Mouse (Mus musculus) kidney, adult 2 months (tissue): Measurements from ENCODE around the gene Dlgap4. TPM values are rescaled to one million over a fixed set of nuclear protein-coding genes. Genes with fewer than 3 reads are reported as not detected.

Source experiments
- DNase-seq: peaks from one replicate; pipeline ENCODE4 v3.0.0; 2021
- H3K27ac ChIP-seq: fragments of 200-500 bp; 2 replicates; pipeline ENCODE4 v1.5.1; 2012; ENCODE audit warnings: low read depth, low read length, control low read depth, inconsistent platforms; ENCODE audit not compliant: insufficient read depth
- H3K27me3 ChIP-seq: fragments of 200-500 bp; replicated peaks from 2 replicates; pipeline ENCODE4 v1.6.1; 2012; ENCODE audit warnings: mild to moderate bottlenecking, moderate library complexity, low read length, inconsistent platforms; ENCODE audit not compliant: control insufficient read depth, insufficient read depth
- H3K36me3 ChIP-seq: fragments of 200-500 bp; 2 replicates; pipeline ENCODE4 v1.6.1; 2012; ENCODE audit warnings: mild to moderate bottlenecking, moderate library complexity, low read length, inconsistent platforms; ENCODE audit not compliant: control insufficient read depth, insufficient read depth
- H3K4me1 ChIP-seq: fragments of 200-500 bp; 2 replicates; pipeline ENCODE4 v1.6.1; 2011; ENCODE audit warnings: low read length; ENCODE audit not compliant: control insufficient read depth, insufficient read depth
- H3K4me3 ChIP-seq: fragments of 200-500 bp; 2 replicates; pipeline ENCODE4 v1.5.1; 2011; ENCODE audit warnings: mild to moderate bottlenecking, low read depth, low read length, control low read depth; ENCODE audit not compliant: insufficient read depth
- CTCF ChIP-seq: fragments of 200-500 bp; conservative IDR thresholded peaks from 2 replicates; pipeline ENCODE4 v1.5.1; 2011; ENCODE audit warnings: low read depth, mild to moderate bottlenecking, control low read depth, low read length, moderate library complexity, mixed read lengths; ENCODE audit not compliant: insufficient read depth, insufficient read length
- POLR2A ChIP-seq: fragments of 200-500 bp; IDR thresholded peaks from one replicate; pipeline ENCODE4 v1.6.1; 2011; ENCODE audit warnings: low read depth, low read length, control low read depth
- WGBS: fragments of 180-500 bp; shearing (Covaris S2); methylation state at CpG from one replicate; pipeline ENCODE4 v1.1.7; 2018; 5-methylcytosine and 5-hydroxymethylcytosine counted together
- polyA plus RNA-seq: library from polyadenylated mRNA; depleted of rRNA; stranded (reverse); fragments of >200 nt; gene quantifications from 2 replicates; pipeline ENCODE4 v1.2.3, GENCODE M21; 2012

The Dlgap4 gene
- polyA plus RNA-seq, 1 experiment: 50.6 TPM

- Histone ChIP-seq H3K4me1 (no peaks in the 10 kb centered on the region), H3K36me3 (no peaks in the 10 kb centered on the region), H3K27me3 (no peaks in the 10 kb centered on the region), H3K27ac (no peak overlapping the region), H3K4me3 (no peak overlapping the region)
- WGBS: 52% methylated on average over 10 of the region's 10 CpGs
- TF ChIP-seq CTCF (no peak), POLR2A (no peak)
- no peak for DNase-seq
Measured at GRCm38 (mm10) chr2:156581244-156581643, 32.3 kb upstream of the Dlgap4 start.

GRCm38 (mm10) chr2:156582887-156583286, 30.6 kb upstream of the Dlgap4 start:
- Histone ChIP-seq H3K4me3 (no peak overlapping the region), H3K27ac (no peak overlapping the region), H3K4me1 (no peaks in the 10 kb centered on the region), H3K36me3 (no peaks in the 10 kb centered on the region), H3K27me3 (no peaks in the 10 kb centered on the region)
- TF ChIP-seq POLR2A: no peak
- no peak for TF ChIP-seq CTCF
- no peak for DNase-seq
- WGBS: 85% methylated on average over 10 of the region's 10 CpGs

- WGBS: 62% methylated on average over 11 of the region's 11 CpGs
- peak; percentile 5 for DNase-seq
- no peaks in the 10 kb centered on the region for H3K4me1 ChIP-seq
Measured at GRCm38 (mm10) chr2:156584154-156584796, 29.2 kb upstream of the Dlgap4 start.

GRCm38 (mm10) chr2:156584797-156585471, 28.6 kb upstream of the Dlgap4 start:
- TF ChIP-seq POLR2A: no peak
- no peak for TF ChIP-seq CTCF
- WGBS: 40% methylated on average over 14 of the region's 14 CpGs
- Histone ChIP-seq H3K36me3 (no peaks in the 10 kb centered on the region), H3K27me3 (no peaks in the 10 kb centered on the region), H3K27ac (no peak overlapping the region), H3K4me1 (no peaks in the 10 kb centered on the region), H3K4me3 (no peak overlapping the region)
- DNase-seq: peak; percentile 65

More at GRCm38 (mm10) chr2:156584154-156584796, 29.2 kb upstream of the Dlgap4 start:
- no peak overlapping the region for H3K4me3 ChIP-seq
- H3K27ac ChIP-seq: no peak overlapping the region
- TF ChIP-seq CTCF (peak; percentile 47), POLR2A (no peak)
- no peaks in the 10 kb centered on the region for H3K36me3 ChIP-seq
- H3K27me3 ChIP-seq: no peaks in the 10 kb centered on the region

DNA sequence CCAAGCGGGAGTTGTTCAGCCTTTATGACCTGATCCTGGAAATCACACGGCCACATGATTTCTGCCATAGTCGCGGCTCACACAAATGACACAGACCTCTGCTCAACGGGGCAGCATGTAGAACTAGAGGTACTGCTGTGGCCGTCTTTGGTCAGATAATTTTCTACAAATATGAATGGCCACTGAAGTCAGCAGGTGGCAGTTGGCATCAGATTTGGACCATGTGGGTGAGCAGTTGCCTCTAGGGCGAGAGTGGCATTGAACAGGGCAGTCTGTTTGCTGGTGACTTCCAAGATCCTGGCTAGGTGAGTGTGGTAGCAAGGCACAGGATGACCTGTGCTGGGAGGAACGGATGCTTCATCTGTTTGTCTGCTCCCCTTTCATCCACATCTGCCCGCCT, 24.0 kb upstream of the Dlgap4 start:
- Histone ChIP-seq H3K36me3 (no peaks in the 10 kb centered on the region), H3K4me1 (no peaks in the 10 kb centered on the region), H3K27me3 (no peaks in the 10 kb centered on the region), H3K4me3 (no peak overlapping the region), H3K27ac (no peak overlapping the region)
- 85% methylated on average over 9 of the region's 9 CpGs for WGBS
- DNase-seq: no peak
- TF ChIP-seq POLR2A (no peak), CTCF (no peak)

GRCm38 (mm10) chr2:156594987-156595490, 18.5 kb upstream of the Dlgap4 start:
- no peaks in the 10 kb centered on the region for H3K36me3 ChIP-seq
- no peak overlapping the region for H3K27ac ChIP-seq
- H3K27me3 ChIP-seq: no peaks in the 10 kb centered on the region
- H3K4me3 ChIP-seq: no peak overlapping the region
- DNase-seq: no peak
- WGBS: 73% methylated on average over 15 of the region's 15 CpGs
- TF ChIP-seq POLR2A (no peak), CTCF (no peak)
- H3K4me1 ChIP-seq: no peaks in the 10 kb centered on the region

- no peaks in the 10 kb centered on the region for H3K36me3 ChIP-seq
- H3K4me1 ChIP-seq: no peaks in the 10 kb centered on the region
- WGBS: 70% methylated on average over 7 of the region's 7 CpGs
- H3K27ac ChIP-seq: no peak overlapping the region
- no peak overlapping the region for H3K4me3 ChIP-seq
- no peaks in the 10 kb centered on the region for H3K27me3 ChIP-seq
- no peak for TF ChIP-seq POLR2A
- TF ChIP-seq CTCF: no peak
- no peak for DNase-seq
Measured at GRCm38 (mm10) chr2:156602581-156602980, 10.9 kb upstream of the Dlgap4 start.
